Mouse (Mus musculus): ENCODE data around the gene Tomm7. TPM values are rescaled to one million over a fixed set of nuclear protein-coding genes. Genes with fewer than 3 reads are reported as not detected.
A peak's percentile ranks its signal among the peaks of the same experiment; 100 is the strongest.
"Not testable (repeated sequence)": the region's sequence is repeated elsewhere in the genome, so short reads cannot be mapped to it uniquely, and the experiment has no call there.

Gene Tomm7
- total RNA-seq, 2 experiments from 2014 or later = 54.0 to 56.1 TPM

DNA sequence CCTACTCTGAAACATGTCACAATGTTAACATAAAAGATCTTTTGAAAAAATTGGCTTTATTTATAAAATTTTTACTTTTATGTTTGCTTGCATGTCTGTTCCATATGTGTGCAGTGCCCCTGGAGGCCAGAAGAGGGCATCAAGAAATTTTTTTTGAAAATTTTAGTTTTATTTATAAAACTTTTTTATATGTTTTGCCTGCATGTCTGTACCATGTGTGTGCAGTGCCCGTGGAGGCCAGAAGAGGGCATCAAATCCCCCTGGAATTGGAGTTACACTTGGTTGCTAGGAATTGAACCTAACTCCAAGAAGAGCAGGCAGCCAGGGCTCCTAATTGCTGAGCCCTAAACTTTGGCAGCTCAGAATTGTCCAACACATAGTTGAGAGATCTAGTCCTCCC lies 9.0 kb upstream of the Tomm7 start:
- not testable (repeated sequence) for DNase-seq

DNA sequence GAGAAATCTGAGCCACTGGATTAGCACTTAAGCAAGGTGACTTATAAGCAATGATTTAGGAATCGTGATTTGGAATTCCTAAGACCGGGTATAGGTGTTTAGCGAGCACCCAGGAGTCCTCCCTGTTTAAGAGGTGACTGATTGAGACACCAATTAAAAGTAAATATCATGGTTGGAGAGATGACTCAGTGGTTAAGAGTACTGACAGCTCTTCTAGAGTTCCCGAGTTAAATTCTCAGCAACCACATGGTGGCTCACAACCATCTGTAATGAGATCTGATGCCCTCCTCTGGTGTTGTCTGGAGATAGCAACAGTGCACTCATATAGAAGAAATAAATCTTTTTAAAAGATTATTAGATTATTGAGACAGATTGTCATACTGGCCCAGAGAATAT lies 7.2 kb upstream of the Tomm7 start:
- DNase-seq = not testable (repeated sequence)

DNA sequence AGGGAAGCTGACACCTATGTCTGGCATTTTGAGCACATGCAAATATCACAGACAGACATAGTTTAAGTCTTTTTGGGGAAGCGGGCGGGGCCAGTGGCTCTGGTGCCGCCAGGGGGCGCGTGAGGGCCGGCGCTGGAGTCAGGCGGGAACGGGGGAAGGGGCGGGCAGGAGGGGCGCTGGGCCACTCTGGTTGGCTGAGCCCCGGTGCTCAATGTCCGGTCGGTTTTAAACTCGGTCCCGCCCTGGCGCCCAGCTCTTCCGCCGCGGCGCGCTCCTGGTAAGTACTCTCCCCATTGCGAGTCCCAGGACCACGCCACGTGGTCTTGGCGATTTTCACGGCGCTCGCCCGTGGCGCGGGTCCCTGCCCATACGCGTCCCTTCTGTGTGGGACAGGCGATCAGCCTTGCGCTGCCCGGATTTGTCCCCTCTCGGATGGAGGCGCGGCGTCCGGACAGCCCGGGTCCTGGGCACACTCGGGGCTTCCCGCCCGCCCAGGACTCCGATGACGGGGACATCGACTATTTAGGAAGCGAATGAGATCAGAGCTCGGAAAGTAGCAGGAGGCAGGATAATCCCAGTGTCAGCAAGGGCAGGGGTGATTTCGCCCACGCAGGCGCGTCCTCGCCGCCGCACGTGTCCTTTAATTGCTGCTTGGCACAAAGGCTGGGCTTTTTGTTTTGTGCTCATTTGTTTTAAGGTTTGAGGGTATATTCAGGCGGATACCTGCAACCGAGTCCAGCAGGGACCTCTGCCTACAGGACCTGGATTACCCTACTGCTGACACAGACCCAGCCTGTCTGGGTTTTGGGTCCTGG lies 6.6 kb upstream of the Tomm7 start:
- DNase-seq = peak; percentile 97

DNA sequence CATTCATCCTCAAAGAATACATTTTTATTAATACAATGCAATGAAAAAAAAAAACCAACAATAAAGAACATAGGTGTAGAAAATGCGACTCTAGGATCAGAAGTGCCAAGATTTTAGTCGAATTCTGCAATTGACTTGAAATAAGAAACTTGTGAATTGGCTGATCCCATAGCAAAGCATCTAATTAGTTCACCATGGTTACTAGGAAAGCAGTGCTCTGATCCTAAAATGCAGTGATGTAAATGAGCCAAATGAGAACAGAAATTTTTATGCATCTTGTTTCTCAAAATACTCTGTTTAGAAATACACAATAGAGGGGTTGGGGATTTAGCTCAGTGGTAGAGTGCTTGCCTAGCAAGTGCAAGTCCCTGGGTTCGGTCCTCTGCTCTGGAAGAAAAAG lies 1.2 kb upstream of the Tomm7 start:
- DNase-seq = no peak

DNA sequence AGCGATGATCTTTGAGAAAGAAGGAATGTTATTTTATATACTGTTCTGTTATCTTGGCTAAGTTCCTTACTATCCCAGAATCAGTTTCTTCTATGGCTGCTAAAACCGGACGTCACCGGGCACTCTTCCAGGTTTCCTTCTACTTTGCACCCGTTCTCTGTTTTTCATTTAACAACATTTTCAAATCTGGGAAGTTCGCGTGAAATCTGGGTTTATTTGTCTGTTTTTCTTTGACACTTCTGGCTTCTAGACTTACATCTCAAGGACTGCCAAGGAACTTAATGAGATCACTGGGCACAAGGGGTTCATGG lies 525 bp upstream of the Tomm7 start:
- DNase-seq = peak; percentile 55

DNA sequence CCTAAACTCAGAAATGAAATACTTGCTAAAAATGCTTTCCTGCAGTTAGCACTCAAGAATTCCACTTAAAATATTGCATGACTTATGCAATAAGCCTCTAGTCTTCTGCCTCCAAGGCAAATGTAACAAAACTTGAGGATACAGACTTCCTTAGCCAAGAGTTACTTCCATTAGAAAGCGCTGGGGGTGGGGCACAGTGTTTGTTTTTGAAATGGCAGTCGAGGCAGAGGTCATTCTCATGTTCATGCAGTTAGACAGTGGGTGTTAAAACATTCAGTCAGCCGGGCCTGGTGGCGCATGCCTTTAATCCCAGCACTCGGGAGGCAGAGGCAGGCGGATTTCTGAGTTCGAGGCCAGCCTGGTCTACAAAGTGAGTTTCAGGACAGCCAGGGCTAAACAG lies 5.8 kb downstream of the Tomm7 start:
- DNase-seq = no peak

DNA sequence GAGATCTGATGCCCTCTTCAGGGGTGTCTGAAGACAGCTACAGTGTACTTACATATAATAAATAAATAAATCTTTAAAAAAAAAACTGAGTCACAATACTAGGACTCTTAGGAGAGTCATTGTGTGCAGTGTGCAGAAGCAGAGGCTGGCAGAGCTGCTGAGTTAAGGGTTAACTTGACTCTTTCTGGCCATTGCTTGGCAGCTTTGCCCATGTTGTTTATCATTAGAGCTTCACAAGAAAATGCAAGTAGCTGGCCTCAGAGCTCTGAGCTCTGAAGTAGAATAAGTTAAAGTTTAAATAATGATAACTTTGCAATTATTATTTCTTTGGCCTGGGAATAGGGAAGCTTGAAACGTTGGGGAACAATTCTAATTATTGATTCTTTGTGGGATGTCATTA lies 8.3 kb downstream of the Tomm7 start:
- not testable (repeated sequence) for DNase-seq

DNA sequence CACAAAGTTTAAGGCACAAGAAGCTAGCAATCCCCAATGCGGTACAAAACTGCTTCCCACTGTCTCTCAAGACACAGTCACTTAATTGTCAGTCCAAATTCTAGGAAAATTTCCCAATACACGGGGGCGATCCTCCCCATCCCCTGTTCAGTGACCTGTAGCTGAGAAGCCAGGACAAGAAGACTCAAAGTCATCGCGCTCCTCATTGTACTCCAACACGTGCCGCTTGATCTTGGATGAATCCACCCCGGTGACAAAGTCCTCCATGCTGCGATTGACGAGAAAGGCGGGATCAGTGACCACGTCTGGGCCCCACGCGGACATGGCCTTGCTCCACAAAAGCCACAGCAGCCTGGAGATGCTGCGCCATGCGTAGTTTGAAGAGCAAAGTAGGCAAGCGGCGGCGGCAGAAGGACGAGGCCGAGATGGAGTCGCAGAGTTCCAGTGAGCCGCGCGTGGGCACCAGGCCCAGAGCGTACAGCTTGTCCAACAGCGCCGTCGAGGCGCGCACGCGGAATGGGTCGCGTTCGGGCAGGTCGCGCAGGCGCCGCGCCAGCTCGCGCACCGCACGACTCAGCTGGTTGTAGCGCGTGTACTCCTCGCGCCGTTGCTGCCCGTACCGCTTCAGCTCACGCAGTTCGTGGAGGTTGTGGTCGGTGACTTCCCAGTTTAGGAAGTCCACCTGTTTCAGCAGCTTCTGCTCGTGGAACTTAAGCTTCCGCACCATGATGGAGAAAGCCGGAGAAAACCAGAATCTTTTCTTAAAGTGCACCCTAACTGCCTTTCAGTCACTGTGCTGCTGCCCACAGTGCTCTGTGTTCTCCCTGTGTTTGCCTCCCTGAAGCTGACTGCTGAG lies 12.8 kb downstream of the Tomm7 start:
- DNase-seq = peak; percentile 44

DNA sequence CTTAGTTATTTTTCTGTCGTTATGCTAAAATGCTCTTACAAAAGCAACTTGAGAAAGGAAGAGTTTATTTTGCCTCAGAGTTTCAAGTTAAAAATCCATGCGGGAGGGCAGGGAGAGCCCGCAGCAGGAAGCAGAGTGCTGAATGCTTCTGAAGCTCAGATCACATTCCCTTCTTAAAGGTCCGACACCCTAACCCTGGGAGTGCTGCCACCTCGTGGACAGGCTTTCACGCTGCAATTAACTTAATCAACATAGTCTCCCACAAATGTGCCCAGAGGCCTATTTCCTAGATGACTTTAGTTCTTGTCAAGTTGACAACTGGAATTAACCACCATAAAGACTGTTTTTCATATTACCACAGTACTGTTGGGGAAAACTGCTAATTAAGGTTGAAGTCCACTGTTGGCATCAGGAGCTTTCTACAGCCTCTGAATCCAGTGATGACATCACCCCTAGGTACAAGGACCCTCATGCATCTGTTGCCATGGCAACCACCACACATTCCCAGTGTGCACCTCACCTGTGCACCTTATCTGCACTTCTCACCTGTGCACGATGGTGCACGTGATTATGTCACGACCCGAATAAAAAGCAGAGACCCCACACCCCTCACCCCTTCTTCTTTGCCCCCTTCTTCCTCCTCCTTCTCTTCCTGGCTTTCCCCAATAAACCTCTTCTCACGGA lies 17.5 kb downstream of the Tomm7 start:
- DNase-seq = peak; percentile 76

DNA sequence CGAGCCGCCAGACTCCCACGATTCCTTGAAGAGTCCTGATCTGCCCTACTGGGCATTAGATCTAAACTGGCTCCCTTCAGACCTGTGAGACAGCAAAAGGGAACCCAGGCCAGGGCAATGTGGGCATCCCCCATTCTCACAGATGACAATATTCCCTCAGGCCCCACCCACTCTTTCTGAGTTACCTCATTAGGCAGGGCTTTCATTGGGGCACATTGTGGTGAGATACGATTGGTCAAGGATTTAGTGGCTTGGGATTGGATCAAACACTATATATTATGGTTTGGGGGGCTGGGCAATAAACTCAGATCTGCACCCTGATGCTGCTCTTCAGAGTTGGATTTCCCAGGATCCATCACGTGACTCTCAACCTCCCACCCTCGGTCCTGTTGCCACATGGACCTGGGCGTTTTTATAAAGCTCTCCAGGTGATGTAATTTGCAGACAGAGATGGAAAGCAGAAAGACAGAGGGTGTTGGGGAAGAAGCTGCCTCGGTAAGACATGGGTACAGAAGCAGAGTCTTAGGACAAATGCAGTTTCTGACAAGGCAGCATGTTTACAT lies 19.7 kb downstream of the Tomm7 start:
- no peak for DNase-seq

DNA sequence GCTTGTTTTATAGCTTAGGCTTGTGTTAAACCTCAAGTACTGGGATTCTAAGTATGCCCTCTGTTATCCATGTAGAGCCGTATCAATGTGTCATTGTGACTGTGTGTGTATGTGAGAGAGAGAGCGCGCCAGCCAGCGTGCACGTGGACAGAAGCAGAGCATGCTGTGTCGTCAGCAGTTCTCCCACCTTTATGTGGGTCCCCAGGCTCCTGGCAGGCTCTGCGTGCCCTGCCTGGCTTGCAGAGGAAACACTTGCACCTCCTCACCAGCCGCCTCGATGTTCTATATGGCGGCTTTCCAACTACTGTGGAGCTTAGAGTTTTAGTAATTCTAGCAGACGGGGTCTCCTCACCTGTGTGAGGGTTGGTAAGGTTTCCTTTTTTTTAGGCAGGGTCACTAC lies 21.7 kb downstream of the Tomm7 start:
- no peak for DNase-seq

DNA sequence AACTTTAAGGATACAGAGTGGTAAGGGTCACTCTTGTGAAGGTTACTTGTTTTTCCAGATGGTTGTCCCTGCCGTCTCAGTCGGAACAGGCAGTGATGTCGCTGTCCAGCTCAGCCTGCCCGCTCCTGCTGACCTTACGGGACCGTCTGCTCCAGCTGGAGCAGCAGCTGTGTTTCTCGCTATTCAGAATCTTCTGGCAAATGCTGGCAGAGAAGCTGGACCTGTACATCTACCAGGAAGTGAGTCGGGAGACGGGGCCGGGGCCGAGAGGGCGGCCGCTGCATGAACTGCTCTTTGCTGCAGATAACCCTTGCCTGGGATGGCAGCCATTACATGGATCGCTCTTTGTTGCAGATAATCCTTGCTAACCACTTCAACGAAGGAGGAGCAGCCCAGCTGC lies 27.3 kb downstream of the Tomm7 start:
- DNase-seq = no peak

DNA sequence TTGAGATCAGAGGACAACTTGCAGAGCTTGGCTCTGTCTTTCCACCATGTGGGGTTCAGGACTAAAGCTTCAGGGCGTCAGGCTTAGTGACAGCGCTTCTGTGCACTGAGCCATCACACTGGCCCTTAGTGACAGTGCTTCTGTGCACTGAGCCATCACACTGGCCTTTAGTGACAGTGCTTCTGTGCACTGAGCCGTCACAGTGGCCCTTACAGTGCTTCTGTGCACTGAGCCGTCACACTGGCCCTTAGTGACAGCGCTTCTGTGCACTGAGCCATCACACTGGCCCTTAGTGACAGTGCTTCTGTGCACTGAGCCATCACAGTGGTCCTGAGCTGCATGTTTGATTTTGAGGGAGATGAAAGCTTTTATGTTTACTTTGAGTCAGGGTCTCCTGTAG lies 29.1 kb downstream of the Tomm7 start:
- DNase-seq = no peak

DNA sequence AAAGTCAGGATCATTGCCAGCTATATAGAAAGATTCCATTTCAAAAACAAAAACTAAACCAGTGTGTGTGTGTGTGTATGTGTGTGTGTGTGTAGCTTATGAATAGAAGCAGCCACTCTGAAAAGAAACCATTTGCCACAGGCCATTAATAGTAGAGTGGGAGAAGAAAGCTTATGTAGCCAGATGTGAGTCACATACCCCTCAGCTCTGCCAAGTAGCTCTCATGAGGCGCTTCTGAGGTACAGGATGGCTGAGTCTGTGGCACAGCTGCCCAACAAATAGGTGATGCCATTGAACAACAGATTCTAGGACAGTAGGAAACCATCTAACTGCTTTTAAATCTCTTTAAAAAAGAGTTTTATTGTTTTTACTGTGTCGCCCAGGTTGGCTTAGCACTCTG lies 51.2 kb downstream of the Tomm7 start:
- no peak for DNase-seq

DNA sequence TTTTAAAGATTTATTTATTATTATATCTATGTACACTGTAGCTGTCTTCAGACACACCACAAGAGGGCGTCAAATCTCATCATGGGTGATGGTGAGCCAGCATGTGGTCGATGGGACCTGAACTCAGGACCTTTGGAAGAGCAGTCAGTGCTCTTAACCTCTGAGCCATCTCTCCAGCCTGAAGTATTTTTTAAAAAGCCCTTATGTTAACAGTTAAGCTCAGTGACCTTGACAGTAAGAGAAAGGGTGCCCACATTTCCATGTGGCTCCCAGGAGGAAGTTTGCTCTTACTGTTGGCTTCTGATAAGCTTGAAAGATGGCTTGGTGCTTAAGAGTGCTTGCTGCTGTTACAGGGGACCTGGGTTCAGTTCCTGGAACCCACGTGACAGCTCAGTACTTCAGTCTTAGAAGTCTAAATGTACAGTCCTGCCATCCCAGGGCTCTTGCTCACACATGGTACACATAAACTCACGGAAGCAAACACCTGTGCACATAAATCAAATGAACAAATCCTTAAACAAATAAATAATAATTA lies 54.8 kb downstream of the Tomm7 start:
- no peak for DNase-seq

Other genes starting within 250 kb of the Tomm7 start
- 10 to 100 TPM; 35.7 to 41.2 TPM for gene Srpk2, start 159.5 kb downstream of the Tomm7 start, total RNA-seq (2021)
- gene Pus7, start 60.5 kb downstream of the Tomm7 start, total RNA-seq (2021) = 10 to 100 TPM; 13.0 to 16.4 TPM
- 10 to 100 TPM in 1 of 2 experiments, 1 to 10 TPM in 1; 9.8 to 13.8 TPM for gene Rint1, start 56.5 kb downstream of the Tomm7 start, total RNA-seq (2021)
- gene Fam126a, start 186.5 kb upstream of the Tomm7 start, total RNA-seq (2021) = 10 to 100 TPM; 15.9 to 20.0 TPM